Mouse (Mus musculus) liver (tissue): Measurements from ENCODE around the gene Tmem51.
A peak's percentile ranks its signal among the peaks of the same experiment; 100 is the strongest.

Experiments
- DNase-seq: peaks from one replicate; pipeline ENCODE4 v3.0.0-alpha.2; 2020; ENCODE audit warnings: mixed read lengths

Gene Tmem51

GRCm38 (mm10) chr4:142084131-142084899, at the start of gene Tmem51:
Gene Tmem51 (minus strand): TSS chr4:142084304.
- DNase-seq: peak; percentile 67

DNA sequence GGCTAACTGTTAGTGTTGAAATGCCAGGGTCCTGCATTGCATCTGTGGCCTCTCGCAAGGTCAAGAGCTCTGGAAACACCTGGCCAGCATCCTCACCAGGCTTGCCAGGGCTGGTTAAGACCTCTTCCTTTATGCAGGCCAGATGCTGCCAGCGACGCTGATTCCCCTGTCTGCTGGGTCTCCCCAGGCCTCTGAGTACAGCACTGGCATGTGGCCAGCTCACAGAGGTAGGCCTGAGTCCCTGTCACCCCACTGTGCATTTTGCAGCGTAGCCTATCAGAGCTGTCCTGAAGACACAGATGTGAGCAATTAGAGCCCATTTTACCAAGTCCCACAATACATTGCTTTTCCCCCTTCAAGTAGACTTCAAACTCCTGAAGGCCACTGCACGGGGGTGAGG, 46.1 kb upstream of the Tmem51 start:
- DNase-seq: no peak

DNA sequence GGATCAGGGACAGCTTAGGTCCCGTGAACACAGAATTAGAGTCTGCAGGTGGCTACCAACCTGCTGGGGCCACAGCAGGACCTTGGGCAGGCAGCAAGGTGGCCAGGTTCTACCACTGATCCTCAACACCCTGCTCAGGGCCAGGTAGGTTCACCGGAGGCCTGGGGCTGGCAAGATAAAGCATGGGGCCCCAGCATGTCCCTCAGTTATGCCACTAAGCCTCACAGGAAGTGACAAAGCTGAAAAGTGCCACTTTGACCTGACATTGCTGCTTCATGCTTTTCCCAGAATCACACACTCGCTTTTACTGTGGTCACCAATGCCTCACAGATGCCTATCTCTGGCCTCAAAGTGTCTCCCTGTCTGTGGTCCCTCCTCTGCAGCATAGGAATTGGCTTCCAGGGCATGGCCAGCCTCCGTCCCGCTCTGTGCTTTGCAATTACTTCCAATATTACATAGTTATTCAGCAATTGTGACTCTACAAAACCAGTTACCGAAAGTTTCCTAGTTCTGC, 43.2 kb upstream of the Tmem51 start:
- DNase-seq: no peak

GRCm38 (mm10) chr4:142126641-142127274, 42.7 kb upstream of the Tmem51 start:
- no peak for DNase-seq

- no peak for DNase-seq
Observed at GRCm38 (mm10) chr4:142121164-142121563, 37.1 kb upstream of the Tmem51 start.

DNA sequence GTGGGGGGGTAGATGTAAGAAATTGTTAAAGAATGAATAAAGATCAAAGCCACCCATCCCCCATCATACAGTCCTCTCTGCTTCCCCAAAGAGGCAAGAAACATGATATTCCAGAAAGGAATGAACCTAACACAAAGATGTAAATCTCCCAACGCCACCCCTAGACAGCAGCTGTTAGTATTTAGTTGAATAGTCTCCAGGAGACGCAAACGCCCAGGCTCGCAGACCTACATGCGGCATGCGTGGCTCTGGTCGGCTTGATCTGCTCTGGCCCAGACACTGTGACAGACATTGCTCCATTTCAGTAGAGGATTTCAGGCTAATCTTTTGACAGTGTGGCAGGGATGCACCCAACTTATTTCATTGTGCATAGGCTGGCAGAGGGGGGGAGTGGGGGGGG, 34.4 kb upstream of the Tmem51 start:
- DNase-seq: no peak

DNA sequence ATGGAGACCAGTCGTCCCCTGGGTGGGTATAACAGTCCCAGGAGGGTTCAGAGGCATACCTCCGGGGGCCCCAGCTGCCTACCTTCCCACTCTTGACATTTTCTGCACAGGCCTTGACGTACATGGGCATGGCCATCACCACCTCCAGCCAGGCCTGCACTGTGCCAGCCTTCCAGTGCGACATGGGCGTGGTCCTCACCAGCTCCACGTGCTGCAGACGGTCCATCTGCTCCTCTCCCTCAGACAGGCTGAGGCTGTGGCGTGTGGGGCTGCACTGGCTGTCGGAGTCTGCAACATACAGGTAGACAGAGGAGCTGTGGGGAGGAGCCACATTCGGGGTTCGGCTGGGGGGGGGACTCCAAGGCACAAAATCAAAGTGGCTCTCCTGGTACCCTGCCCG, 33.9 kb upstream of the Tmem51 start:
- DNase-seq: no peak

DNA sequence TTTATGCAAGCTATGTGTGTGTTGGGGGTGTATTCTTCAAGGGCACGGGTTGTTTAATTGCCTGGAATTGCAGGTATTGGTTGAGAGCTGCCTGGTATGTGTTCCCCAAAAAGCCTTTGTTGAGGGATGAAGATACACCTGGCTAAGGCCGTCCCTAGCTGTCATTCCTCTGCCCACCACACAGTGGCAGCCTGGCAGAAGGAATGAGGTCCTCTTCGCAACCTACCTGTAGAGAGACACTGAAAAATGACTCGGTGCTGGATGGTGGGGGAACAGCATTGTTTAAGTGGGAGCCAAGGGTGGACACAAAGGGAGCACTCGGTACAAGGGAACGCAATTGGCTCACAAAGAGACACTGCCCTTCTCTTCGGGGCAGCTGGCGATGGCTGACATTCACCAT, 29.2 kb upstream of the Tmem51 start:
- no peak for DNase-seq

DNA sequence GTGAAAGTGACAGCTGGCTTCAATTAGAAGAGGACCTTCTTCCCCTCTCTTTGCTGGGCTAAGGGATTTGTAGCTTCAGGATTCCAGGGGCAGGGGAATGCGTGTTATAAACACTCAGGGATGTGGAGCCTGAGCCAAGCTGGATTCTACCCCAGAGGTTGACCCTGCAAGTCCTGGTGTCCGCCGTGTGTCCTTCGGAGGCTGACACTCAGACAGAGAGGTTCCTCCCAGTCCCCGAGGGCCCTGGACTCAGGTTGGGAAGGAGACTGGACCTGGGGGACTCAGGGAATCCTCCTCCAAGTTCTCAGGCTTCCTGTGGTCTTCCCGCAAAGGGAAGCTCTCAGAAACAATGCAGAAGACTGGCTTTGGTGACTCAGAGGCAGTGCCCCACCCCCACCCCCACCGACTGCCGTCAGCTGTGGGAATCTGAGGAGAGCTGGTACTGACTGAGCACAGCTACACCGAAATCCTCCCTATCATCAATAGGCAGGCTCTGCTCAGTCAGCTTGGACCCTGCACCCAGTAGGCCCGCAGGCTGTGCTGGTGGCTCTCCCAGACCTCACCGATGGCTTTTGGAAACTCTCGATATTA, 19.1 kb upstream of the Tmem51 start:
- DNase-seq: no peak

DNA sequence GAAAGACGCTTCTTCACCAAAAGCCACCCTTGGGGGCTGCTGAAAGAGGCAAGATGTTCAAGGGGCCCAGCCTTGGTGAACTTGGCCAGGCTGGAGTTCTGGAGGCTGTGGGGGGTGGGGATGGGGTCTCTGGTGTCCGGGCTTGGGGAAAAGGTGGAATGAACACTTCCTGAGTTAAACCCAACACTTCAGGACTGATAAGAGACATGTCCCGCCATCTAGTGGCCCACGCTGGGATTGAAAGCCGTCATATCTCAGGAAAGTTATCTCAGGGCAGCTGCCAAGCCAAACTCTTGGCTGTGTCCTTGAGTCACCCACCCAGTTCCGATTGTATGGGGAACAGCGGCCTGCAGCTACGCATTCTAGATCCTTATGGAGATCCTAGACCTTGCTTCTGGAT, 14.2 kb upstream of the Tmem51 start:
- DNase-seq: peak; percentile 68

DNA sequence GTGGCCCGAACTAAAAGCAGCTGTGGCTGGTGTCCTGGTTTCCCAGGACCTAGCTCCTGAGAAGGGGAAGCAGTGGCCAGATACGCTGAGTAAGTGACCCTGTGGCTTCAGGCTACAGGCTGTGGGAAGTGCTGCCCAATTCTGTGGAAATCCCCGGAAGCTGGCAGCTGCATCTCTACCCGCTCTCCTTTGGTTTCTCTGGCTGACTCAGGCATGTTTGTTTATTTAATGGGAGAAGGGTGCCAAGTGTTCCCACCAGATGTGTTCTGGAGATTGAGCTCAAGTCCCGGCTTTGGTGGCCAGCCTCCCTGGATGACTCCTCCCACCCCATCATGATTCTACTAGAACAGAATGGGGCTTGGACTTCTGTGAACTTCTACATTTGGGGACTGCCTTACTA, 13.8 kb upstream of the Tmem51 start:
- DNase-seq: no peak

GRCm38 (mm10) chr4:142095513-142096241, 11.6 kb upstream of the Tmem51 start:
- DNase-seq: no peak

DNA sequence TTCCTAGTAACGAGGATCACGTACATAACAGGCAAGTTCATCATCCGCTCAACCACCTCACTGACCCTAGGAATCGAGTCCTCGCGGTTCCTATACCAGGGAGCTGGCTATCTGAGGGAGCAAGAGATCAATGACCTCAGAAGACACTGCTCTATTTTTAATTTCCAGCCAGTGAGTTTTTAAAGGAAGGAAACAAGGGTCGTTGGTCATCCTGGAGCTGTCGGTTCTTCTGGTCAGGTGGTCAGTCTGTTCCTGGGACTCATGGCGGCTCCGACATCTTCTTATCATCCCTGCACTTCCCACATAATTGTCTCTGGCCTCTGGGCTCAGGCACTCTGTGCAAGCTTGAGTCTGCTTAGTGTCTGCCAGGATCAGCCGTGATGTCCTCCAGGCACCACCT, 10.3 kb upstream of the Tmem51 start:
- no peak for DNase-seq

DNA sequence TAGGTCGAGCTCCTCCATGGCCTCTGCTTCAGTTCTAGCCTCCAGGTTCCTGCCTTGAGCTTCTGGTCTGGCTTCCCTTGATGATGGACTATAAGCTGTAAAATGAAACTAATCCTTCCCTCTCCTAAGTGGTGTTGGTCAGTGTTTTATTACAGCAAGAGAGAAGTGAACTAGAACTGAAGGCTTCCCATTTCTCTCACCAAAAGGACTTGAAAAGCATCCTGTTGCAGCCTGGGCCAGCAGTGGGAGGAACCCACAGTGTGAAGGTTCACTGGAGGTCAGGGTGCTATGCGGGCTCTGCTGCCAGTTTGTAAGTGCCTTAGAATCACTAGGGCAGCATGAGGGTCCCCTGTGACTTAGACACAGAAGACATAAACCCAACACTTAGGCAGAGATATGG, 7.0 kb upstream of the Tmem51 start:
- no peak for DNase-seq

DNA sequence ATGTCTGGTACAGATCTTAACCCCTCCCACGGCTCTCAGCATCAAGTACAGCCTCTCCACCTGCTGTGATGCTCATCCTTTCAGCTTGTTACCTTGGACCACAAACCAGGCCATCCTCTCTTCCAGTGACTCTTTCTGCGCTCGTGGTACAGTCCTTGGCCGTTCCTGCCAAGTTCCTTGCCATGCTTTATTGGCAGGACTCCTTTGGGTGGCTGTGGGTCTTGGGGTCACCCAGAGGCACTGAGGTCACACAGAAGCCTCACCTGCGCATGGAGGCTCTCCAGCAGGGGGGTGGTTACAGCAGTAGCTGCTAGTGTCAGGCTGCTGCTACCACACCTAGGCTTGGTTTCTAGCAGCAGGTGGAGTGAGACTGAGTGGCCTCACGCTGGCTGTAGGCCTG, 5.9 kb upstream of the Tmem51 start:
- DNase-seq: no peak

- no peak for DNase-seq
Observed at GRCm38 (mm10) chr4:142088836-142089235, 4.7 kb upstream of the Tmem51 start.

GRCm38 (mm10) chr4:142088409-142088808, 4.3 kb upstream of the Tmem51 start:
- DNase-seq: no peak

DNA sequence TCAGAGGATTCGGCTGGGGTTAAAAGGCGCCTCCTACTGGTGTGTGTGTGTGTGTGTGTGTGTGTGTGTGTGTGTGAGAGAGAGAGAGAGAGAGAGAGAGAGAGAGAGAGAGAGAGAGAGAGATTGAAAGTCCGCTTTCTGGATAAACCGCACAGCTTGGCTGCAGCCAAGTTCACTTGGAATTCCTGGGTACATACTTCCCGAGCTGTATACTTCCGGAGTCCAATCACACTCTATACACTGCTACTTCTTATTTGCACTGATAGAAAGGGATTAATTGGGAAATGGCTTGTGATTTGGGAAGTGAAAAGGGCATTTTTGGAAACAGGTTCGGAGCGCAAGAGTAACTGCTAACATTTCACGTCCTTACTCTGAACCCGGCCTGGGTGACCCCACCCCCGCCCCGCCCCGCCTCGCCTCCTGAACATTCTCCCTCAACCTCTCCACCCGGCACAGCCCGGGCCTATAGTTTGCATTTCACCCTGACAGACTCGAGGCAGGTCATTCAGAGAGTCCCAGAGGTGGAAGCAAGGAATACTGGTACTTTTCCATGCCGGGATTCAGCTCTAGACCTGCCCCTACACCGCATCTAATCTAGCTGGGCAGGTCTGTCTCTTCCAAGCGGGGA, 946 bp upstream of the Tmem51 start:
- no peak for DNase-seq

GRCm38 (mm10) chr4:142083762-142084130, 358 bp downstream of the Tmem51 start:
- DNase-seq: peak; percentile 74

DNA sequence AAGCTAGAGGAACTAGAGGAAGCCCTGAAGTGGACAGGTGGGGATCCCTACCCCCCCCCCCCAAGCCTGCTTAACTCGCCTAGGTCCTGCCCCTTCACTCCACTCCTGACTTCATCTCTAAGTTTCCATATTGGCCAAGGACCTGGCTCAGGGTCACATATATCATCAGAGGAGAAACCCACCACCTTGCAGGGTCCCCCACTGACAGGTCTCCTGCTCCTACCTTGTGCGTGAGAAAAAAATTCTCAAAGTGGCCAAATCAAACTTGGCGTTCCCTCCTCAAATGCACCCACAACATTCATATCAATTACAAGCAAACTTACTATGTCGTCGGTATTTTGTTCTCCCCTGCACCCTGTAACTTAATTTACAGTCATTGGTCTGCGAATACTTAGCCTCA, 911 bp downstream of the Tmem51 start:
- no peak for DNase-seq

DNA sequence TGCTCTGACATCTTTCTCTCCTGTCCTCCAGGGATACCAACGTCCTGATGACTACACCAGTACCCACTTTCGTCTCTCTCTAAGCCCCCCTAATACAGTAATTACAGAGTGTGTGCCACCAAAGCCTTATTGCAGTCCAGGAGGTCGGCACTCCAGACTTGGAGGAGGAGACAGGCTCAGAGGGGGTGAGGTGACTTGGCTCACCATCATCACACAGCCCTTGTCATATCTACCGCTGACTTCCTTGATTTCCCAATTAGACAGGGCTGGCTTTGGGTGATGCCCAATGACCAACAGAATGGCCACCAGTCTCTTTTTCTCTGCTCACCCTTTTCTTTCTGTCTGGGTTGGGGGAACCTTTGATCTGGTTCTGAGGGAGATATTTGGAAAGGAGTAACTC, 1.4 kb downstream of the Tmem51 start:
- DNase-seq: no peak

DNA sequence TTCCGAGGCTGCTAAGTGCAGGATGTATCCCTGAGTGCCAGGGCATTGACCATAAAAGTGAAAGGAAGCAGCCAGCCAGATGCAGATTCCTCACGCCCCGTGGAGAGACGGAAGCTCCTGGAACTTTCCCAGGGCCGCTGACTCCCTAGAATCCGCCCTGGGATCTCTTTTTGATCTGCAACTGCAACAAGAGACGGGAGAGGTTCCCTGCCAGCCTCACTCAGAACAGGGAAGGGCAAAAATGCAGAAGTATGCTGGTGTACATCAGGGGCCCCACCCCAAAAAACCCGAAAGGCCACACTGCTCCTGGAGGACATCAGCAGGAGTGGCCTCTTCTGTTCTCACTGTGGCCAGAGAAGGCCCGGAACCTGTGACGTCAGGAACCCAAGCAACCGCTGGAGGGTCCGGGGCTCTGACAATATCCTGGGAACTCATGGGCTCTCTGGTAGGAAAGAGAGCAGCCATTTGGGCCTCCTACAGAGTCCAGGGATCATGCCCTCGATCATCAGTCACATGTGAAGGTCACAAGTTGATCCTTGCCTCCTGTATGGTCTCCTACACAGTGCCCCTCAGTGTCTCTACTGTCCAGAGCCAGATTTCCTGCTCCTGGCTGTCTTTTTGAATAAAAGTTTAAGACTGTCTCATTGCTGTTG, 2.3 kb downstream of the Tmem51 start:
- no peak for DNase-seq
